Mouse (Mus musculus): ENCODE results near the gene Lrrc46. TPM values are rescaled to one million over a fixed set of nuclear protein-coding genes. Genes with fewer than 3 reads are reported as not detected.
A peak's percentile ranks its signal among the peaks of the same experiment; 100 is the strongest.

The Lrrc46 gene
- 0.06 TPM in 1 of 2 replicates, not detected in the other for polyA plus RNA-seq (2012; rRNA removed)

DNA sequence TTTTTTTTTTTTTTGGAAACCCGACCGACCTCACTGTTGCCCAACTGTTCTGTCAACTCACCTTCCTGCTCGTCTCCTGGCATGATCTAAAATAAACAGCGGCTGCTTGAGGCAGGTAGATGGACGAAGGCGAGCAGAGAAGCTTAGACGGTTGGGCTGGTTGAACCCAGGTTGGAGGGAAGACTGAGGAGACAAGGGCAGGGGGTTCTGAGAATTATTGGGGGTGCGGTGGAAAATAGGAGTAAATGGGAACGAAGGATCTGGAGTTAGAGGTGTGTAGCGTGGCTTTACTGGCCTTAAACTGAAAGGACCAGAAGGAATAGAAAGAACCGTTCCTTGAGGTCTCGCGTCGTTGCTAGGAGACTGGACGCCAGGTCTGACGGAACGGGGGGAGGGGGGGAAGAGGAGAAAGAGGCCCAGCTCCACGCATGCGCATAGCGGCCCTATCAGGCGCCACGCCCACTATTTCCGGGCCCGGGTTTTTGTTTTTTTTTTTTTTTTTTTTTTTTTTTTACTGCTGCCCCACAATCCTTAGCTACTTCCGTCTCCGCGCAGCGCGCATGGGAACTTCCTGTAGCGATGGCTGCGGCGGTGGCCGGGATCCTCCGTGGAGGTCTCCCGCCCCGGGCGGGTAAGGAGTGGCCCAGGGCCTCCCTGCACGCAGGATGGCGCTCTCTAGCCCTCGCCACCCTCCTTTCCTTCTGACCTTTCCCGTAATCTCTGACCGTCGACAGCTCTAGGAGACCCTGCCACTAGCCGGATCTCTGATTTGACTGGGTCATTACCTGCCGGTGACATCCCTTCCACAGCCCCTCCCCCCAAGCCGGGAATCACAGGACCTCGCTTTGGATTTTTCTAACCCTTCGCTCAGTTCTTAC, at the start of gene Lrrc46, which contains the start of gene Mrpl10:
Lrrc46 (minus strand) TSS at position 386 of the 878 bp plus-strand sequence.
Mrpl10 (plus strand) TSS at position 539 of the 878 bp plus-strand sequence.
- H3K27me3 ChIP-seq (ENCODE audit: control insufficient read depth, insufficient read depth, low read length), result no peaks in the 10 kb centered on the region
- 1% methylated on average over 48 of the region's 48 CpGs for WGBS
- H3K4me1 ChIP-seq (ENCODE audit: control insufficient read depth, insufficient read depth, insufficient read length), result peaks cover 2% of the 10 kb centered on the region; the same call in 1 of the 2 replicates
- H3K36me3 ChIP-seq (ENCODE audit: control insufficient read depth, insufficient read depth, low read length), result no peaks in the 10 kb centered on the region; the same call in none of the 2 replicates
- TF ChIP-seq CTCF (IDR thresholded peaks at IDR 0.05; ENCODE audit: extremely low read depth, insufficient read depth, insufficient read length, insufficient replicate concordance) (no peak), POLR2A (IDR thresholded peaks at IDR 0.05; ENCODE audit: low read depth, low read length) (peak; percentile 67; the same call in 1 of the 2 replicates)
- peak within 1 kb of the TSS; percentile 90 for H3K4me3 ChIP-seq (ENCODE audit: extremely low read depth, insufficient read depth, insufficient read length)
- peak within 1 kb of the TSS; percentile 68 for H3K27ac ChIP-seq (ENCODE audit: insufficient read depth, low read length)
- peak; percentile 87 to 90 for DNase-seq (ENCODE audit: low read depth in 1 of 2, low spot score in 2 of 2)

DNA sequence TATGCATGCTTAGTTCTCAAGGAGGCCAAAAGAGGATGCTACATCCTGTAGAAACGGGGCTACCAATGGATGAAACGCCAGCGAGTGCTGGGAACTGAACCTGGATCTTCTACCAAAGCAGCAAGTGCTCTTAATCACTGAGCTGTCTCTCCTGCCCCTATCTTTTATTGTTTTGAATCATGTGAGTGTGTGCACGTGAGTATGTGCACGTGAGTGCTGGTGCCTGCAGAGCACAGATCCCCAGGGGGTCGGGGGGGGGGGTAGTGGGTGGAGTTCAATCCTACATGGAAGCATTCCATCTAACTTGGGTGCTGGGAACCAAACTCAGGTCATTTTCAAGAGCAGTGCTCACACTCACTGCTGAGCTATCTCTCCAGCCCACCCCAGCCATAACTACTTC, 45.2 kb upstream of the Lrrc46 start:
- Histone ChIP-seq H3K27me3 (ENCODE audit: control insufficient read depth, insufficient read depth, low read length) (0 out of 2 replicates have a peak, but pooled peaks cover 1% of the 10 kb centered on the region), H3K4me1 (ENCODE audit: control insufficient read depth, insufficient read depth, insufficient read length) (no peaks in the 10 kb centered on the region), H3K36me3 (ENCODE audit: control insufficient read depth, insufficient read depth, low read length) (no peaks in the 10 kb centered on the region), H3K4me3 (ENCODE audit: extremely low read depth, insufficient read depth, insufficient read length) (no peak overlapping the region), H3K27ac (ENCODE audit: insufficient read depth, low read length) (no peak overlapping the region)
- WGBS, result 72% methylated on average over 6 of the region's 6 CpGs
- no peak for DNase-seq (ENCODE audit: low read depth in 1 of 2, low spot score in 2 of 2)
- TF ChIP-seq POLR2A (IDR thresholded peaks at IDR 0.05; ENCODE audit: low read depth, low read length), result no peak
- no peak for TF ChIP-seq CTCF (IDR thresholded peaks at IDR 0.05; ENCODE audit: extremely low read depth, insufficient read depth, insufficient read length, insufficient replicate concordance)

DNA sequence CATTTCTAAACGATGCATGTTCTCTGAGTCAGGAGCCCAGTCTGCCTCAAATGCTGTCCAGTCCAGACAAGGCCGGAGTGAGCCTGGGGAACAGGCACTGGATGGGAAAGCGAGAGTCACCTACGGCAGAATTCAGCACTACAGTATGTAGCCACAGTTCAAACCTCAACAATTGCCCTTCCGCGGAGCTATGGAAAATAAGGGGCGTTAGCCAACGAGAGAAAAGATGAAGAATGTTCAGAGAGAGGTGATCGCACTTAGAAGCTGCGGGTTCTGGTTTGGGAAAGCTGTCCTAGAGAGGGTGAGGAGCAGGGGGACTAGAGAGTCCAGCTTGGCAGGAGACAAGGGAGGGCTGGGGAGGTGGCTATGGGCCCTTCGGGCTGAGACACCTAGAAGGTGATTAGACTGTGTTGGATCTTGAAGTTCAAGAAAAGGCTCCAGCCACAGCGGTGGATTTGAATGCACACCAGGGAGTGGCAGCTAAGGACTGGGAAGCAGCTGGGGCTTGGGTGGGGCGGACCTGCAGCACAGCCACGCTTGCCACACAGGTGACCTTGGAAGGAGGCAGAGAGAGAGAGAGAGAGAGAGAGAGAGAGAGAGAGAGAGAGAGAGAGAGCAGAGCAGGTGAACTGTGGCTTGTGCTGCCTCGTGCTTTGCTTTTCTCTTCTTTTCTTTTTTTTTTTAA, 43.8 kb upstream of the Lrrc46 start:
- H3K27ac ChIP-seq (ENCODE audit: insufficient read depth, low read length), result no peak overlapping the region
- no peaks in the 10 kb centered on the region for H3K4me1 ChIP-seq (ENCODE audit: control insufficient read depth, insufficient read depth, insufficient read length)
- 0 out of 2 replicates have a peak, but pooled peaks cover 1% of the 10 kb centered on the region for H3K27me3 ChIP-seq (ENCODE audit: control insufficient read depth, insufficient read depth, low read length)
- no peak for DNase-seq (ENCODE audit: low read depth in 1 of 2, low spot score in 2 of 2)
- WGBS, result 86% methylated on average over 15 of the region's 15 CpGs
- TF ChIP-seq CTCF (IDR thresholded peaks at IDR 0.05; ENCODE audit: extremely low read depth, insufficient read depth, insufficient read length, insufficient replicate concordance), result no peak
- no peaks in the 10 kb centered on the region for H3K36me3 ChIP-seq (ENCODE audit: control insufficient read depth, insufficient read depth, low read length)
- H3K4me3 ChIP-seq (ENCODE audit: extremely low read depth, insufficient read depth, insufficient read length), result no peak overlapping the region

DNA sequence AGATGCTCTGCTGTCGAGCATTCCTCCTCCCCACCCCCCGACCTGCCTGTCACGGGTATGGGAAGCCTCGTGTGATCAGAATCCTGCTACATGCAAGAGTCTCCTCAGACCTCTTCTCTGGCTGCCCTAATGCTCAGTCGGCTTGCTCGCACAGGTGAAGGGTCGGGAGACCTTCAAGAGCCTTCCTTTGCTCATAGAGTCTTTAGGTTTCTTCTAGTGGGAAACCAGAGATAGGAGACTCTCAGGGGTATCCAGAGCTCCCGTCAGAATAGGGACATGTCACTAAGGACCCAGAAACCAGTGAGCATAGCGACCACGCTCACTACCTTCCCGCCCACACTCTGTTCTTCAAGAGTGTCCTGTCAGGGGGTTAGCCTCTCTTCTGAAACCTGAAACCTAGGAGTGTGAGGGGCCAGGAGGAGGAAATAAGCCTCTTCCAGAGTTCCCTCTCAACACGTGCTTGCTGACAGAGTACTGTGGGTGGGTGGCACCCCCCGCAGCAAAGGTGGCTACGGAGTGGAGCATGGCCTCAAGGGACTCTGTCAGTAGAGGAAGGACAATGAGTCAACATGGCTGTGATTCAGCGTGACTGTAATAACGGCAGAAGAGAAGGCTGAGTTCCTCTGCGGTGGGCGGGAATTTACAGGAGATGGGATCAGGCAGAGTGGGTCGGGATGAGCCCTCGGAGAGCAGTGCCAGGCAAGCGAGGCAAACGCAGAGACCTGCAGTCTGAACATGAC, 42.4 kb upstream of the Lrrc46 start:
- DNase-seq (ENCODE audit: low read depth in 1 of 2, low spot score in 2 of 2), result no peak
- H3K27ac ChIP-seq (ENCODE audit: insufficient read depth, low read length), result no peak overlapping the region
- TF ChIP-seq POLR2A (IDR thresholded peaks at IDR 0.05; ENCODE audit: low read depth, low read length), result no peak
- no peaks in the 10 kb centered on the region for H3K36me3 ChIP-seq (ENCODE audit: control insufficient read depth, insufficient read depth, low read length)
- 0 out of 2 replicates have a peak, but pooled peaks cover 1% of the 10 kb centered on the region for H3K27me3 ChIP-seq (ENCODE audit: control insufficient read depth, insufficient read depth, low read length)
- WGBS, result 31% methylated on average over 22 of the region's 22 CpGs
- no peak overlapping the region for H3K4me3 ChIP-seq (ENCODE audit: extremely low read depth, insufficient read depth, insufficient read length)
- H3K4me1 ChIP-seq (ENCODE audit: control insufficient read depth, insufficient read depth, insufficient read length), result no peaks in the 10 kb centered on the region

DNA sequence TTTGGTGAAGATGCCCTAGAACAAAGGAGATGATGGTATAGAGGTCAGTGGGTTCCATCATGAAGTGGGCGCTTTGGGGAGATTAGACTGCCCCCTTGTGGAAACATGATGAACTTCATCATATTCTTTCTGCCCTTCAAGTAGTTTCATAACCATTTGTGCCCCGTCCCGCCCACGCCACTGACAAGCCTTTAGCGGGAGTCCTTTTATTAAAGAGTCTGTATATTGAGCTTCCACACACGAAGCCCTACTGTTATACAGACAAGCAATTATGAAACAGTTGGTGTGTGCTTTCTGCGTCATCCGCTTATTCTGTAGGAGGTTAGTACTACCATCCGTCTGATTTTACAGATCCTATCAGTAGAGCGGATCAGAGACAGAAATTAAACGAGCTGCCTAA, 41.8 kb upstream of the Lrrc46 start:
- DNase-seq (ENCODE audit: low read depth in 1 of 2, low spot score in 2 of 2), result peak; percentile 19 to 44
- H3K36me3 ChIP-seq (ENCODE audit: control insufficient read depth, insufficient read depth, low read length), result no peaks in the 10 kb centered on the region
- H3K27me3 ChIP-seq (ENCODE audit: control insufficient read depth, insufficient read depth, low read length), result 0 out of 2 replicates have a peak, but pooled peaks cover 1% of the 10 kb centered on the region
- H3K4me1 ChIP-seq (ENCODE audit: control insufficient read depth, insufficient read depth, insufficient read length), result no peaks in the 10 kb centered on the region
- TF ChIP-seq POLR2A (IDR thresholded peaks at IDR 0.05; ENCODE audit: low read depth, low read length), result no peak
- peak; percentile 14; the same call in 1 of the 2 replicates for TF ChIP-seq CTCF (IDR thresholded peaks at IDR 0.05; ENCODE audit: extremely low read depth, insufficient read depth, insufficient read length, insufficient replicate concordance)
- H3K4me3 ChIP-seq (ENCODE audit: extremely low read depth, insufficient read depth, insufficient read length), result no peak overlapping the region
- no peak overlapping the region for H3K27ac ChIP-seq (ENCODE audit: insufficient read depth, low read length)
- 31% methylated on average over 11 of the region's 11 CpGs for WGBS

DNA sequence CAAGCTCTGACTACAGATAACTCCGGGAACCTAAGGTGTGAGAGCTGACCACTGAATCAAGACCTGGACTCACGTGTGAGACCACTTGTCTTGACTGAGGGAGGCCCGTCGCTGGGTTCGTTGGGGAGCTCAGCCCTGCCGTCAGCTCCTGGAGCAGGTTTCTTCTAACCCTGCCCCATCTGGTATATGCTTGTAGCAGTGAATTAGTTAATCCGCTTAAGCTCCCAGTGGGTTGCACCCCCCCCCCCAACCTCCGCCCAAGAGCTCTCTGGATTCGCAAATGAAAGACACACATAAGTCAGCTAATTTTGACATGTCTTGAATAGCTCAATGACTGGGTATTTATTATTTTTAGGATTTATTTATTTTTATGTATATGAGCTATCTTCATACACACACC, 39.1 kb upstream of the Lrrc46 start:
- no peaks in the 10 kb centered on the region for H3K4me1 ChIP-seq (ENCODE audit: control insufficient read depth, insufficient read depth, insufficient read length)
- DNase-seq (ENCODE audit: low read depth in 1 of 2, low spot score in 2 of 2), result no peak
- H3K4me3 ChIP-seq (ENCODE audit: extremely low read depth, insufficient read depth, insufficient read length), result no peak overlapping the region
- H3K27me3 ChIP-seq (ENCODE audit: control insufficient read depth, insufficient read depth, low read length), result 0 out of 2 replicates have a peak, but pooled peaks cover 1% of the 10 kb centered on the region
- H3K27ac ChIP-seq (ENCODE audit: insufficient read depth, low read length), result no peak overlapping the region
- WGBS, result 74% methylated on average over 9 of the region's 9 CpGs
- TF ChIP-seq POLR2A (IDR thresholded peaks at IDR 0.05; ENCODE audit: low read depth, low read length), result no peak
- TF ChIP-seq CTCF (IDR thresholded peaks at IDR 0.05; ENCODE audit: extremely low read depth, insufficient read depth, insufficient read length, insufficient replicate concordance), result no peak
- H3K36me3 ChIP-seq (ENCODE audit: control insufficient read depth, insufficient read depth, low read length), result no peaks in the 10 kb centered on the region

Measured in spleen, adult 2 months (tissue).